Mouse (Mus musculus) gastrocnemius, postnatal 14 days (tissue): ENCODE measurements around the gene Spocd1. TPM values are rescaled to one million over a fixed set of nuclear protein-coding genes. Genes with fewer than 3 reads are reported as not detected.

ENCODE experiments used
- DNase-seq: peaks from one replicate; pipeline ENCODE4 v3.0.0; 2021; ENCODE audit warnings: mixed read lengths
- intact Hi-C: fragments of 180-260 bp; cut with DNase I; formaldehyde crosslinking; loops from one replicate; pipeline ENCODE4 v1.15.1; 2025; ENCODE audit warnings: low total_unique reads
- total RNA-seq, 2 experiments: library from RNA; stranded (reverse); gene quantifications; 2 replicates each; pipeline ENCODE4 v1.2.3; 2021

Spocd1 gene
- total RNA-seq, 2 experiments from 2014 or later, result not detected

DNA sequence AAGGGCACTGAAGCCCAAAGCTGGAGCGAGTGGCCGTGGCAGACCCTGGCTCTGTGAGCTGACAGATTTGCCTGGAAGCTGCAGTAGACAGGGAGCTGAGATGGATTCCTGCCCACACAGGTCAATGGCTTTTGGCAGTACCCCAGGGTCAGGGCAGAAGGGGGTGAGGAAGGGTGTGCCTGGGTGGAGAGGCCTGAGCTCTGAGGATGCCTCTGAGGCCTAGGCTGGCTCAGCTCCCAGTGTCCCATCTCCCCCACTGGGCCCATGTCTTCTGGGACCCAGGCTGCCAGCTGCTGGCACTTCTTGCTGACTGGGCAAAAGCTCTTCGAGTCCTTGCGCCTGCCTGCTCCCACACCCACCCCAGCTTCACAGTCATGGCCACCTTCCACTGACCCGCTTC is 64.2 kb downstream of the Spocd1 start:
- DNase-seq, result no peak
- intact Hi-C loops, result no loop called here

DNA sequence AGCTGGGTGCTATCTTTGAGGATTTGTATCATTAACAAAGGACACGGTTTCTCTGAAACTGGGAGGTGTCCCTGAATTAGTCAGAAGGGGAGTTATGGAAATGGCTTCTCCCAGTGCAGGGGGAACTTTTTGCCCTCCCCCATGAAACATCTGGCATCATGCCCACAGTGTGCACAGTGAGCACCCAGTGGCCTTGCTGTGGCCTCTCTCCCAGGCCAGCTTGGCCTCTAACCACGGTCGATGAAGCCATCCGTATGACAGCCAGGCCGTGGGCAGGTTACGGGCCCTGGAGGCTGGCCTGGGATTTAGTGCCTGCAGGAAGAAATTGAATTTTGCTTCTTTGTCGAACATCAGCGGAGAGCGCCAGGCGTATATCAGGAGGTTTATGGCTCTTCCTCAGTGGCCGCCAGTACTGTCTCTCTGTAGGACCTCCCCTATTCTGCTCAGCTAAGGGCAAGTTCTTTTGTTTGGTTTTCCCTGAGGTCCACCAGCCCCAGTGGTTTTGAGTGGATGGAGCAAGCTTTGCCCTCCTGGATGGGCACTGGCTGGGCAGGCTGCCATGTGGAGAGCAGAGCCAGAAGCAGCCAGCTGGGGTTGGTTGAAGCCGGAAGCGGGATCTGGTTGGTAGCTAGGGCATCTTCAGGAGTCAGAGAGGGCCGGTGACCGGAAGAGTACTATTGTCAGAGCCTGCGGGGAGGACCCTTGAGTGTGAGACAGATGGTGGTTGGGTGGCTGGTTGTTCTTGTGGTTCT is 65.1 kb downstream of the Spocd1 start:
- intact Hi-C loops, result no loop called here
- no peak for DNase-seq

DNA sequence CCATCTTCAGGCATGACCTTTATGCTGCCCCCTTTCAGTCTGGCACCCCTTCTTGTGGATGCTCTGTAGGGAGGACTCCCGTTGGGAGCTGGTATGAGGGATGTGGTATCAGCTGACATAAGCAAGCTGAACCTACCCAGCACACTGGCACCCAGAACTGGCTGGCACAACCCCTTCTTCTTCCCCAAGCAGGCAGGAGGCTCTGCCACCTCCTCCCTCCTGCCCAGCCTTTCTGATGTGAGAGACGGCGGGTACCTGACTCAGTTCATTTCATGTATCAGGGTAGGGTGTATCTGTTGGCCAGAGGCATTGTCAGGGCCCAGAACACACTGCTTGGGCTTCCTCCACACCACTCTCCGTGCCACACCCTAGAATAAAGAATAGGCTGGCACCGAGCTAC is 65.7 kb downstream of the Spocd1 start:
- DNase-seq, result no peak
- intact Hi-C loops, result no loop called here

GRCm38 (mm10) chr4:129995255-129995654 is 66.2 kb downstream of the Spocd1 start:
- no peak for DNase-seq
- intact Hi-C loops, result no loop called here

- intact Hi-C loops, result no loop called here
- no peak for DNase-seq
These were observed 67.0 kb downstream of the Spocd1 start for GRCm38 (mm10) chr4:129996015-129996414.

- intact Hi-C loops, result no loop called here
- DNase-seq, result no peak
These were observed 69.1 kb downstream of the Spocd1 start for GRCm38 (mm10) chr4:129998124-129998523.

GRCm38 (mm10) chr4:130001710-130002109 is 72.7 kb downstream of the Spocd1 start:
- intact Hi-C loops, result no loop called here
- no peak for DNase-seq

DNA sequence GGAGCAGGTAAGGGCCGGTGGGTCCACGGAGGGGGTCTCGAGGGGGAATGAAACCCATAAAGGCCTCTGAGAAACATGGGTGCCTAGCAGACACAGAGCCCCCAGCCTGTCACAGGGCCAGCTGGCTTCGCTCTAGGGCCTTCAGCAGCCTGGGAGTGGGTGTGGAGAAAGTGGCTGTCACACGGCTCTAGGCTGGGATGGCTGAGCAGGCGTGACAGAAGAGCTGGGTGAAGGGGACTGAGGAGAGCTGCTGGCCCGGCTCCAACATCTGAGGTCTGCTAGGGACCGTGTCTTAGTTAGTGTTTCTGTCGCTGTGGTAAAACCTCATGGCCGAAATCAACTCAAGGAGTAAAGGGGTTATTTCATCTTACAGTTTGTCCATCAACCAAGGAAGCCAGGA is 73.1 kb downstream of the Spocd1 start:
- no peak for DNase-seq
- intact Hi-C loops, result no loop called here

DNA sequence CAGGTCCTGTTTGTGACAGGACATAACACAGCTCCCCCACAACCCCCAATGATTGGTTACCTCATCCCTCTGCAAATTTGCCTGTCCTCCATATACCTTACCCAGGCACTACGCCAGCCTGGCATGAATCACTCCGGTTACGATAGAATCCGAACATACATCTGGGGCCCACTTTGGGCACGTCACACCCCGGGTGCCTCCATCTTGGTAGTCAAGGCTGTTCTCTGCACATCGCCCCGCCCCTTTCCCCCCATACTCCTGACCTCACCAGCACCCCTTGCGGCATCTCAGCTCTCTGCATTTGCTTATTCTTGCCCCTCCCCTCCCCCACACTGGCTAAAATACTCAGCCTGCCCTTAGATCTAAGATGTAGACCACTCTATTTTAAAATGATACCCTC is 76.5 kb downstream of the Spocd1 start:
- intact Hi-C loops, result no loop called here
- DNase-seq, result no peak

DNA sequence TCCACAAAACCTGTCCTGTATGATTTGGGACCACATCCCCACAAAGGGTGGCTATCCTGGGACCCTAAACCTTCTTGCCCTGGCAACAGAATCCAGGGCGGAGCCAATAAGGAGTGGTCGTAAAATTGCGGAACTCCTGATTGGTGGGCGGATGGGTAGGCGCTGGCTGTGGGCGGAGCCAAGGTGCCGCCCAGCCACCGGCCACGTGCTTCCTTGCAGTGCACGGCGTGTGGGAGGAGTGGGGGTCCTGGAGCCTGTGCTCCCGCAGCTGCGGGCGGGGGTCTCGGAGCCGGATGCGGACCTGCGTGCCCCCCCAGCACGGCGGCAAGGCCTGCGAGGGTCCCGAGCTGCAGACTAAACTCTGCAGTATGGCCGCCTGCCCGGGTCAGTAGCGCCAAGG is 77.5 kb downstream of the Spocd1 start:
- intact Hi-C loops, result no loop called here
- no peak for DNase-seq

Other genes starting within 250 kb of the Spocd1 start
- gene Tmem39b, start 232.4 kb upstream of the Spocd1 start, total RNA-seq, result 1 to 10 TPM; 1.9 to 3.7 TPM
- gene Khdrbs1, start 186.9 kb upstream of the Spocd1 start, total RNA-seq, result 10 to 100 TPM; 31.7 to 34.7 TPM
- 100 to 1,000 TPM; 515 to 580 TPM for gene Ptp4a2, start 118.0 kb upstream of the Spocd1 start, total RNA-seq
- gene Adgrb2, start 55.6 kb downstream of the Spocd1 start, total RNA-seq, result 1 to 10 TPM; 1.0 to 1.5 TPM
- gene Col16a1, start 118.6 kb downstream of the Spocd1 start, total RNA-seq, result 10 to 100 TPM; 37.9 to 46.5 TPM
- 10 to 100 TPM; 27.6 to 30.8 TPM for gene Pef1, start 173.3 kb downstream of the Spocd1 start, total RNA-seq
- not detected for gene Hcrtr1, start 210.1 kb downstream of the Spocd1 start, total RNA-seq
- gene Tinagl1, start 245.9 kb downstream of the Spocd1 start, total RNA-seq, result 10 to 100 TPM; 29.3 to 39.2 TPM